Mouse (Mus musculus) midbrain, embryonic 12.5 days (tissue): ENCODE results near the gene Klrc1. TPM values are rescaled to one million over a fixed set of nuclear protein-coding genes. Genes with fewer than 3 reads are reported as not detected.

Experiments
- ATAC-seq: fragments of 200-750 bp; cut with Nextera tagmentation; 2 replicates; pipeline ENCODE4 v1.8.0; 2017; ENCODE audit warnings: low read depth, moderate TSS enrichment, moderate library complexity; ENCODE audit not compliant: low FRiP score
- H3K27ac ChIP-seq: fragments of 300-500 bp; sonication (generic); replicated peaks from 2 replicates; pipeline ENCODE4 v1.5.1; 2016; ENCODE audit warnings: mild to moderate bottlenecking
- H3K27me3 ChIP-seq: fragments of 300-500 bp; sonication (generic); 2 replicates; pipeline ENCODE4 v1.6.1; 2016; ENCODE audit warnings: mild to moderate bottlenecking
- H3K36me3 ChIP-seq: fragments of 300-500 bp; sonication (generic); 2 replicates; pipeline ENCODE4 v1.6.1; 2016
- H3K4me1 ChIP-seq: fragments of 300-500 bp; sonication (generic); 2 replicates; pipeline ENCODE4 v1.6.1; 2016
- H3K4me2 ChIP-seq: fragments of 300-500 bp; sonication (generic); replicated peaks from 2 replicates; pipeline ENCODE4 v1.6.1; 2016; ENCODE audit warnings: mild to moderate bottlenecking, moderate library complexity
- H3K4me3 ChIP-seq: fragments of 300-500 bp; sonication (generic); 2 replicates; pipeline ENCODE4 v1.5.1; 2016; ENCODE audit warnings: mild to moderate bottlenecking
- H3K9ac ChIP-seq: fragments of 300-500 bp; sonication (generic); replicated peaks from 2 replicates; pipeline ENCODE4 v1.6.1; 2016; ENCODE audit warnings: mild to moderate bottlenecking, moderate library complexity
- H3K9me3 ChIP-seq: fragments of 300-500 bp; sonication (generic); 2 replicates; pipeline ENCODE4 v1.6.1; 2016; ENCODE audit warnings: mild to moderate bottlenecking
- WGBS: fragments of 180-500 bp; shearing (Covaris S2); methylation state at CpG from one replicate; pipeline ENCODE4 v1.1.7; 2016; 5-methylcytosine and 5-hydroxymethylcytosine counted together
- microRNA-seq: library from miRNA; unstranded; fragments of <30 nt; microRNA quantifications from one replicate; pipeline ENCODE4, GENCODE M21; 2017
- polyA plus RNA-seq: library from polyadenylated mRNA; unstranded; fragments of >200 nt; fragmentation: Nextera tagmentation; extraction: Ambion mirVana; gene quantifications from 2 replicates; pipeline ENCODE4 v1.2.1, GENCODE M21; 2016

The Klrc1 gene
- polyA plus RNA-seq, 1 experiment from 2014 or later, result not detected

- Histone ChIP-seq H3K4me3 (no peak within 1 kb of the TSS), H3K27ac (no peak within 1 kb of the TSS), H3K9ac (no peak within 1 kb of the TSS), H3K9me3 (no peaks in the 10 kb centered on the region), H3K4me1 (no peaks in the 10 kb centered on the region), H3K4me2 (no peak within 1 kb of the TSS), H3K27me3 (no peaks in the 10 kb centered on the region), H3K36me3 (no peaks in the 10 kb centered on the region)
- ATAC-seq, result no peak
- WGBS, result 79% methylated on average over 4 of the region's 4 CpGs
These were observed 55.0 kb downstream of the Klrc1 start, which contains the start of gene Klrk1 for GRCm38 (mm10) chr6:129623735-129624134. Klrk1 (minus strand) TSS chr6:129623864.

Small RNAs within 50 kb of the gene (microRNA-seq; reads per million reads assigned to microRNA genes)
- gene Mir680-1, result not detected

Other genes with a start within 250 kb of the Klrc1 start
- gene Clec1a, start 227.0 kb downstream of the Klrc1 start, polyA plus RNA-seq, result 0.86 and 1.3 TPM in 2 replicates
- 0.06 and 0.07 TPM in 2 replicates for gene Olr1, start 171.8 kb downstream of the Klrc1 start, polyA plus RNA-seq
- gene Tmem52b, start 166.4 kb downstream of the Klrc1 start, polyA plus RNA-seq, result not detected in 2 replicates
- 94.3 and 96.6 TPM in 2 replicates for gene Gabarapl1, start 145.8 kb downstream of the Klrc1 start, polyA plus RNA-seq
- not detected in 2 replicates for gene Klre1, start 101.1 kb downstream of the Klrc1 start, polyA plus RNA-seq
- 0.47 TPM in 1 of 2 replicates, not detected in the other for gene Klrd1, start 87.2 kb downstream of the Klrc1 start, polyA plus RNA-seq
- 0.32 and 0.34 TPM in 2 replicates for gene Klrk1, start 55.1 kb downstream of the Klrc1 start, polyA plus RNA-seq
- gene Klrc3, start 35.6 kb downstream of the Klrc1 start, polyA plus RNA-seq, result not detected in 2 replicates
- gene Klrc2, start 18.3 kb downstream of the Klrc1 start, polyA plus RNA-seq, result not detected in 2 replicates
- not detected in 2 replicates for gene Klri1, start 38.2 kb upstream of the Klrc1 start, polyA plus RNA-seq
- gene Klri2, start 61.5 kb upstream of the Klrc1 start, polyA plus RNA-seq, result not detected in 2 replicates
- not detected in 2 replicates for gene Gm156, start 105.3 kb upstream of the Klrc1 start, polyA plus RNA-seq
- gene Gm17631, start 183.7 kb upstream of the Klrc1 start, polyA plus RNA-seq, result not detected in 2 replicates
- not detected in 2 replicates for gene Klra17, start 197.7 kb upstream of the Klrc1 start, polyA plus RNA-seq
- gene Klra5, start 238.7 kb upstream of the Klrc1 start, polyA plus RNA-seq, result not detected in 2 replicates